Mouse (Mus musculus): ENCODE measurements around the gene Shank1.

The Shank1 gene

GRCm38 (mm10) chr7:44373889-44374652, 64.0 kb downstream of the Shank1 start:
- DNase-seq (ENCODE audit: low read depth, low spot score), result no peak

GRCm38 (mm10) chr7:44374756-44375155, 64.7 kb downstream of the Shank1 start:
- no peak for DNase-seq (ENCODE audit: low read depth, low spot score)

GRCm38 (mm10) chr7:44375207-44375606, 65.2 kb downstream of the Shank1 start:
- DNase-seq (ENCODE audit: low read depth, low spot score), result no peak

GRCm38 (mm10) chr7:44375793-44376192, 65.7 kb downstream of the Shank1 start:
- no peak for DNase-seq (ENCODE audit: low read depth, low spot score)

GRCm38 (mm10) chr7:44378290-44378689, 68.2 kb downstream of the Shank1 start:
- DNase-seq (ENCODE audit: low read depth, low spot score), result no peak

- no peak for DNase-seq (ENCODE audit: low read depth, low spot score)
Observed at GRCm38 (mm10) chr7:44382541-44382940, 72.5 kb downstream of the Shank1 start.

- DNase-seq (ENCODE audit: low read depth, low spot score), result no peak
Observed at GRCm38 (mm10) chr7:44383980-44384715, 74.1 kb downstream of the Shank1 start, which contains the start of gene Syt3. TSS of gene Syt3 (plus strand) at chr7:44384102.

- no peak for DNase-seq (ENCODE audit: low read depth, low spot score)
Observed at GRCm38 (mm10) chr7:44384716-44385059, 74.6 kb downstream of the Shank1 start.

GRCm38 (mm10) chr7:44385720-44386119, 75.7 kb downstream of the Shank1 start, which contains the start of gene 1700008O03Rik:
TSS of gene 1700008O03Rik (minus strand) at chr7:44385820.
- DNase-seq (ENCODE audit: low read depth, low spot score), result no peak

GRCm38 (mm10) chr7:44391831-44392230, 81.8 kb downstream of the Shank1 start:
- DNase-seq (ENCODE audit: low read depth, low spot score), result no peak

- no peak for DNase-seq (ENCODE audit: low read depth, low spot score)
Observed at GRCm38 (mm10) chr7:44392341-44392740, 82.3 kb downstream of the Shank1 start.

- DNase-seq (ENCODE audit: low read depth, low spot score), result no peak
Observed at GRCm38 (mm10) chr7:44393284-44393683, 83.2 kb downstream of the Shank1 start.

GRCm38 (mm10) chr7:44398570-44398969, 88.5 kb downstream of the Shank1 start:
- DNase-seq (ENCODE audit: low read depth, low spot score), result peak; percentile 37

- no peak for DNase-seq (ENCODE audit: low read depth, low spot score)
Observed at GRCm38 (mm10) chr7:44401673-44402072, 91.6 kb downstream of the Shank1 start.

- peak; percentile 72 for DNase-seq (ENCODE audit: low read depth, low spot score)
Observed at GRCm38 (mm10) chr7:44405346-44406014, 95.4 kb downstream of the Shank1 start.

GRCm38 (mm10) chr7:44406015-44406355, 95.9 kb downstream of the Shank1 start:
- DNase-seq (ENCODE audit: low read depth, low spot score), result no peak
